Mouse (Mus musculus) megakaryocyte, embryonic 14.5 days (primary cell): ENCODE measurements around the gene Snrpc. TPM values are rescaled to one million over a fixed set of nuclear protein-coding genes. Genes with fewer than 3 reads are reported as not detected.

Source experiments
- H3K27me3 ChIP-seq: replicated peaks from 2 replicates; pipeline ENCODE3; 2012; ENCODE audit warnings: inconsistent platforms
- H3K36me3 ChIP-seq: replicated peaks from 2 replicates; pipeline ENCODE3; 2012; ENCODE audit warnings: low read length, inconsistent platforms, mixed read lengths
- H3K4me1 ChIP-seq: 2 replicates; pipeline ENCODE4 v1.6.1; 2012; ENCODE audit warnings: inconsistent platforms
- H3K4me3 ChIP-seq: replicated peaks from 2 replicates; pipeline ENCODE3; 2012; ENCODE audit warnings: moderate library complexity, mild to moderate bottlenecking, inconsistent platforms
- H3K9me3 ChIP-seq: 2 replicates; pipeline ENCODE4 v1.6.1; 2012; ENCODE audit warnings: inconsistent platforms
- FLI1 ChIP-seq: IDR thresholded peaks from 2 replicates; pipeline ENCODE4 v1.6.1; 2012; ENCODE audit warnings: low read length, inconsistent platforms, mixed read lengths
- GATA1 ChIP-seq: IDR thresholded peaks from 3 replicates; pipeline ENCODE4 v1.6.1; 2012; ENCODE audit warnings: mixed read lengths, low read length, inconsistent platforms, borderline replicate concordance
- polyA plus RNA-seq: library from polyadenylated mRNA; stranded (reverse); fragments of >175 nt; gene quantifications from 2 replicates; pipeline ENCODE4 v1.2.3, GENCODE M21; 2012; ENCODE audit warnings: low replicate concordance; ENCODE audit not compliant: insufficient read depth

Gene Snrpc
- polyA plus RNA-seq, 1 experiment: 400 TPM

DNA sequence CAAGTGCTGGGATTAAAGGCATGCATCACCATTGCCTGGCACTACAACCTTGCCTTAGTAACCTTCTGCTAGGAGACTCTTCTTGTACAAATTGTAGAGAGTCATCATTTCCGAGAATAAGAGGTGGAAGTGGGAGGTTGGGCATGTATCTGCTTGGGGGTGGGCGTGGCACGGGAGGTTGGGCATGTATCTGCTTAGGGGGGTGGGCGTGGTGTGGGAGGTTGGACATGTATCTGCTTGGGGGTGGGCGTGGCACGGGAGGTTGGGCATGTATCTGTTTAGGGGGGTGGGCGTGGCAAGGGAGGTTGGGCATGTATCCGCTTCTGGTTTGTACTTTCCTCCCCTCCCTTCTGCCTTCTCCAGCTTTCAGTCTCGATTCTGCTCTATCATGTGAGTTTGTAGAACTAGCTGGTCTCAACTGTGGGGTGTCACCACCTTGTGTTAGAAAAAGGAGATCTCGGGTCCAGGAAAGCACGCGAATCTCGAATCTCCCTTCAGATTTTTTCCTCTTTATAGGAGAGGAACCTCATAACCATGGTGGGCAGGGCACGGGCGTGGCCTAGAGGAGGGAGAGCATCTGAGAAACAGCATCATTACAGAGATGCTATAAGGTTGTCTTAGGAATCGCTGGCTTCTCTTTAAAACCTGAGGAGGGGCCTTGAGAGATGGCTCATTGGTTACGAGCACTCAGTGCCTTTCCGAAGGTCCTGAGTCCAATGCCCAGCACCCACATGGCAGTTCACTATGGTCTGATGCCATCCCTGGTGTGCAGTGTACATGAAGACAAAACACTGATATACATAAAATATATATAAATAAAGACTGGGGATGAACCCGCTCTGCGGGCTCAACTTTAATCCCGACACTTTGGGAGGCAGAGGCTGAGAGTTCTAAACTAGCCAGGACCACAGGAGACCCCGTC, 11.7 kb upstream of the Snrpc start:
- no peaks in the 10 kb centered on the region for H3K36me3 ChIP-seq
- peaks cover 52% of the 10 kb centered on the region for H3K4me1 ChIP-seq
- TF ChIP-seq GATA1 (no peak), FLI1 (no peak)
- no peaks in the 10 kb centered on the region for H3K9me3 ChIP-seq
- H3K27me3 ChIP-seq: no peaks in the 10 kb centered on the region
- peak overlapping the region; percentile 91 for H3K4me3 ChIP-seq

DNA sequence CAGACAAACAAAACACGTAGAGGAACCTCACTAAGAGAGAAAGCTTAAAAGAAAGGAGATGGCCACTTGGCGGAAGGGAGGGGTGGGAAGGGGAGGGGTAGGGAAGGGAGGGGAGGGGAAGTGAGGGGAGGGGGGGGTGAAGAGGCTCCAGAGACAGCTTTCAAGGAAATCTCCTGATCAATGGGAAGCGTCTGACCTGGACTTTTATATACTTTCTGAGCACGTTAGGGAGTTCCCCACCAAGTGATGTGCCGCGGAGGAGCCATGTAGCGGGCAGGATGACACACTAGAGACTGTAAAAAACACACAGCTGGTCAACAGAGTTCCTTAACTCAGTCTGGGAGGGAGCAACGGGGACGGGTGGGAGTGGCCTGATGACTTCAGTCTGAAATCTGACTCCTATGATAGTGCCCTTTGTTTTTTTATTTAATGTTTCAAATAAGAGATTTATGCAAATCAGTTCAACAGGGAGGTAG, 11.0 kb upstream of the Snrpc start:
- no peaks in the 10 kb centered on the region for H3K27me3 ChIP-seq
- TF ChIP-seq GATA1 (no peak), FLI1 (no peak)
- H3K36me3 ChIP-seq: no peaks in the 10 kb centered on the region
- H3K9me3 ChIP-seq: no peaks in the 10 kb centered on the region
- peak overlapping the region; percentile 91 for H3K4me3 ChIP-seq
- peaks cover 45% of the 10 kb centered on the region for H3K4me1 ChIP-seq

GRCm38 (mm10) chr17:27827511-27827910, 10.4 kb upstream of the Snrpc start:
- TF ChIP-seq FLI1 (no peak), GATA1 (no peak)
- Histone ChIP-seq H3K9me3 (no peaks in the 10 kb centered on the region), H3K4me3 (no peak overlapping the region), H3K36me3 (no peaks in the 10 kb centered on the region), H3K4me1 (peaks cover 40% of the 10 kb centered on the region), H3K27me3 (no peaks in the 10 kb centered on the region)

- peaks cover 32% of the 10 kb centered on the region for H3K4me1 ChIP-seq
- no peak for TF ChIP-seq FLI1
- TF ChIP-seq GATA1: no peak
- H3K9me3 ChIP-seq: no peaks in the 10 kb centered on the region; the same call in 1 of the 2 replicates
- no peaks in the 10 kb centered on the region for H3K36me3 ChIP-seq
- H3K27me3 ChIP-seq: peaks cover 5% of the 10 kb centered on the region
- no peak overlapping the region for H3K4me3 ChIP-seq
Measured at GRCm38 (mm10) chr17:27830411-27830810, 7.5 kb upstream of the Snrpc start.

- Histone ChIP-seq H3K4me1 (peaks cover 22% of the 10 kb centered on the region), H3K36me3 (peaks cover 30% of the 10 kb centered on the region), H3K4me3 (peak overlapping the region; percentile 98), H3K9me3 (no peaks in the 10 kb centered on the region; the same call in 1 of the 2 replicates), H3K27me3 (peaks cover 5% of the 10 kb centered on the region)
- TF ChIP-seq FLI1 (peak; percentile 81), GATA1 (no peak)
Measured at GRCm38 (mm10) chr17:27839469-27840252, 1.7 kb downstream of the Snrpc start.

DNA sequence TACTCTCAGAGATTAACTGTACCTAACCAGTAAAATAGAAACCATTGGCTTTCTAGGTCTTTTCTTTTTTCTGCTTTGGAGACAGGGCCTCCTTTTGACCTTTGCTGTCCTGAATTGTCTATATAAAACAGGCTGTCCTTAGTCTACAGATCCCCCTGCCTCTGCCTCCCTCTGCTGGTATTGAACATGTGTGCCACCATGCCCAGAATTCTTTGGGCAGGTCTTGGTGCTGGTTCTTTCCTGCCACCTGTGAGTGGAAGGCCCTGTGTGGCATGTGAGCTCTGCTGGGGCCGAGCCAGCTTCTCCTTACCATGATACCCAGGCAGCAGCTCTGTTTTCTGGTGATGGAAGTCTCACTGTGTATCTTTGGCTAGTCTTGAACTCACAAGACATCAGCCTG, 10.4 kb downstream of the Snrpc start:
- H3K9me3 ChIP-seq: no peaks in the 10 kb centered on the region
- TF ChIP-seq GATA1 (no peak), FLI1 (no peak)
- 0 out of 2 replicates have a peak, but pooled peaks cover 7% of the 10 kb centered on the region for H3K4me1 ChIP-seq
- no peaks in the 10 kb centered on the region for H3K27me3 ChIP-seq
- peaks cover 91% of the 10 kb centered on the region for H3K36me3 ChIP-seq
- no peak overlapping the region for H3K4me3 ChIP-seq

GRCm38 (mm10) chr17:27851076-27851475, 13.1 kb downstream of the Snrpc start:
- Histone ChIP-seq H3K27me3 (no peaks in the 10 kb centered on the region), H3K4me3 (no peak overlapping the region), H3K9me3 (no peaks in the 10 kb centered on the region), H3K36me3 (peaks cover 78% of the 10 kb centered on the region), H3K4me1 (peaks cover 10% of the 10 kb centered on the region; the same call in 1 of the 2 replicates)
- no peak for TF ChIP-seq FLI1
- TF ChIP-seq GATA1: no peak

DNA sequence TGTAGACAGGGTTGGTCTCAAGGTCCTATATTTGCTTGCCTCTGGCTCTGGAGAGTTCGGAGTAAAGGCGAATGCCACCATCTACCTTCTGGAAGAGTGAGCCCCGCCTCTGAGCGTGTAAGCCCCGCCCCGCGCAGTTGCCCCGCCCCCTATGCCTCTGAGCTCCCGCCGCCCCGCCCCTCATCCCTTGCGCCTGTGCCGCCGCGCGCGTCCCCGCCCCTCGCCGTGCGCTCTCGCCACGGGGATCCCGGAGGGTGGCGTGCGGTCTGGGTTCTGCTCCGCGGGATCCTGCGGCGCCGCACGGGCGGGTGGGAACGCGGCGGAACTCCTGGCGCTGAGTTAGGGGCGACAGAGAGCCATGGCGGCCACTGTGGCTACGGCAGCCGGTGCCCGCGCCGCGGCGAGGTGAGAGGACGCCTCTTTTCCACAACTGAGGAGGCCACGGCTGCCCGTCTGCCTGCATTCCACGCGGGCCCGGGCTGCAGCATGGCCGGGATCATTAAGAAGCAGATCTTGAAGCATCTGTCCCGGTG, 18.4 kb downstream of the Snrpc start, which contains the start of gene Uhrf1bp1:
Gene Uhrf1bp1 (plus strand): TSS at position 177 of the 533 bp plus-strand sequence.
- no peaks in the 10 kb centered on the region for H3K9me3 ChIP-seq
- peaks cover 40% of the 10 kb centered on the region for H3K4me1 ChIP-seq
- peaks cover 26% of the 10 kb centered on the region for H3K36me3 ChIP-seq
- peak within 1 kb of the TSS; percentile 97 for H3K4me3 ChIP-seq
- no peaks in the 10 kb centered on the region for H3K27me3 ChIP-seq
- TF ChIP-seq FLI1 (no peak), GATA1 (no peak)
